Mouse (Mus musculus) ovary, adult 10 weeks (tissue): ENCODE measurements around the gene Col18a1. TPM values are rescaled to one million over a fixed set of nuclear protein-coding genes. Genes with fewer than 3 reads are reported as not detected.

Experiments used
- polyA plus RNA-seq: library from polyadenylated mRNA; stranded (reverse); fragments of 350-450 nt; fragmentation: Illumina TruSeq; extraction: RNeasy Lipid Tissue Mini Kit (QIAGEN cat#74804); gene quantifications from one replicate; pipeline ENCODE4 v1.2.3, GENCODE M21; 2014

Gene Col18a1
- 1.5 TPM for polyA plus RNA-seq

DNA sequence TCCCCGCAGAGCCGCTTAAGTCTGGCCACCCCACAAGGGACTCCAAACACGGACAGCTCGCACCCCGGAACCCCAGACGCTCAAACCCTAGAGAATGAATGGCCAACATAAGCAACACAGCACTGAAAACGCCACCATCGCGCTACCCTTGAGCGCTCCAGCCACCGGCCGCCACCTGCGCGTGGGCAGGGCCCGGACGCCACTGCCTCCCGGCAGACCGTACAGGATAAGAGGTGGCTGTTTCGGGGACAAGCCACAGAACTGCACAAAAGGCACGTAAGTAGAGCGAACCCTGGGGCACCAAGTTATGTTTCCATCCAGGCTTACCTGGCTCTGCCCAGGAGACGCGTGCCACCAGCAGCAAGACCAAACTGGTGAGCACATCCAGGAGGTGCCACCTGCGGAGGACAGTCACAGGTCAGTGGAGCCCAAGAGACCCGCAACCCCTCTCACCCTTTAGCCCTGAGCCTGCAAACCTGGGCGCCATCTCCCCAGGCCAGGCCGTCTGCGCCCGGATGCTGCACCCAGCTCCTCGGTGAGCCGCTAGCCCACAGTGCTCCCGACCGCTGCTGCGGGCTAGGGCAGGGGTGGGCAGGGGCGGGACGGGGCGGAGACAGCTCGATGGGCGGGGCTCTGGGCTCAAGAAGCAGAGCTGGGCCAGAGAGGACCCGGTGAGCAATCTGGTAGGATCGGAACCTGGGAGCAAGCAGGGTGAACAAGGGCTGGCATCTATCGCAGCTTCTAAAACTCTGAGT, at the start of gene Col18a1:
Gene Col18a1 (minus strand): TSS at position 586 of the 755 bp plus-strand sequence.

DNA sequence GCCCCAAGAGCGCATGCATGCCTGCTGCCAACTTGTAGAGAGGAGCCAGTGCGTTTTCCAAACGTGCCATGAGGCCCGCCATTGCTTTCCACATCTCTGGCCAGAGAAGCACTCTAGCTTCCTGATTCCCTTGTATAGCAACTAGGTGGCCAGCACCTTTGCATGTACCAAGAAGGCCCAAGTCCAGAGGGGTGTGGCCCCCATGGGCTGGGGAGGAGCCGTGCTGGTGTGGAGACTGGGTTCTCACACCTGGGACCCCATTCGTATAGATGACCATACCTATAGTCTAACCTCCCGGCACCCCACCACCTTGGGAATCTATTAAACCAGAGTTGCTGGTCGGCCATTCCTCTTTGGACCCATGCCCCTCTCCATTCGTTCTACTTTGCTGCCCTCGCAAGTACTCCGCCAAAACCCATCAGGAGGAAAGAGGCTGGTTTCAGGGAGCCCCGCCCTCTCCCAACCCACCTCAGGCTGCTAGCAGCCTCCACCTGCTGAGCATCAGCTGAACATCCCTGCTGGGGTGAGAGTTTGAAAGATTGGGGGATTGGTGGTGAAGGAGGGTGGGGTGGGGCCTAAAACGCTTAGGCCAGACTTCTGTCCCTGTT, 134.5 kb downstream of the Col18a1 start, which contains the start of gene Slc19a1:
Gene Slc19a1 (plus strand): TSS at position 474 of the 608 bp plus-strand sequence.

Other genes starting within 250 kb of the Col18a1 start
- 3.4 TPM for gene Pcbp3, start 204.7 kb downstream of the Col18a1 start, polyA plus RNA-seq
- gene Slc19a1, start 134.3 kb downstream of the Col18a1 start, polyA plus RNA-seq: 1.2 TPM
- gene Pofut2, start 92.7 kb upstream of the Col18a1 start, polyA plus RNA-seq: 3.2 TPM